Mouse (Mus musculus) E14TG2a.4 (cell line): Measurements from ENCODE around the gene Spsb3.

ENCODE experiments used
- H3K27me3 ChIP-seq: 2 replicates; pipeline ENCODE4 v1.6.1; 2014; ENCODE audit warnings: low read length, control low read depth; ENCODE audit not compliant: insufficient read depth
- H3K36me3 ChIP-seq: 2 replicates; pipeline ENCODE4 v1.6.1; 2014; ENCODE audit warnings: low read length, control low read depth; ENCODE audit not compliant: insufficient read depth
- H3K4me1 ChIP-seq: replicated peaks from 2 replicates; pipeline ENCODE4 v1.6.1; 2014; ENCODE audit warnings: low read depth, low read length, control low read depth
- H3K4me3 ChIP-seq: replicated peaks from 2 replicates; pipeline ENCODE4 v1.5.1; 2014; ENCODE audit warnings: mild to moderate bottlenecking, low read length
- H3K9me3 ChIP-seq: 2 replicates; pipeline ENCODE4 v1.6.1; 2014; ENCODE audit warnings: low read length, control low read depth
- CTCF ChIP-seq: conservative IDR thresholded peaks from 2 replicates; pipeline ENCODE4 v1.5.1; 2014; ENCODE audit warnings: low read length
- NANOG ChIP-seq: IDR thresholded peaks from 2 replicates; pipeline ENCODE4 v1.6.1; 2014; ENCODE audit warnings: borderline replicate concordance, low read length, mixed read lengths
- POU5F1 ChIP-seq: IDR thresholded peaks from 2 replicates; pipeline ENCODE4 v1.6.1; 2014; ENCODE audit warnings: low read length, borderline replicate concordance

Spsb3 gene

DNA sequence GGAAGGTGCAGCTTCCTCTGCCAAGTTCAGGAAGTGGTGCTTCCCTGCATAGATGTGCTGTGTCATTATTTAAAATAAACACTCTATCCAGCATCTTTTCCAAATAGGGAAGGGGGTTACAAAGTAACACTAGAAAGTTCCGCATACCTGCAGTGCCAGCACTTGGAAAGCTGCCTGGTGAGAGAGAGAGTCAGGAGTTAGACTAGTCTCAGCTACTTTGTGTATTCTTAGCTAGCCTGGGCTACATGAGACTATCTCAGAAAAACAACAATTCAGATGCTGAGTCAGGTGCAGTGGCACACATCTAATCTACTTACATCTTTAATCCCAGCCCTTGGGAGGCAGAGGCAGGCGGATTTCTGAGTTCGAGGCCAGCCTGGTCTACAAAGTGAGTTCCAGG lies 24.7 kb upstream of the Spsb3 start:
- H3K4me3 ChIP-seq: no peak overlapping the region
- no peaks in the 10 kb centered on the region for H3K9me3 ChIP-seq
- TF ChIP-seq NANOG: no peak
- TF ChIP-seq CTCF: no peak
- TF ChIP-seq POU5F1: no peak
- no peaks in the 10 kb centered on the region for H3K27me3 ChIP-seq
- peaks cover 26% of the 10 kb centered on the region for H3K4me1 ChIP-seq
- peaks cover 85% of the 10 kb centered on the region for H3K36me3 ChIP-seq

DNA sequence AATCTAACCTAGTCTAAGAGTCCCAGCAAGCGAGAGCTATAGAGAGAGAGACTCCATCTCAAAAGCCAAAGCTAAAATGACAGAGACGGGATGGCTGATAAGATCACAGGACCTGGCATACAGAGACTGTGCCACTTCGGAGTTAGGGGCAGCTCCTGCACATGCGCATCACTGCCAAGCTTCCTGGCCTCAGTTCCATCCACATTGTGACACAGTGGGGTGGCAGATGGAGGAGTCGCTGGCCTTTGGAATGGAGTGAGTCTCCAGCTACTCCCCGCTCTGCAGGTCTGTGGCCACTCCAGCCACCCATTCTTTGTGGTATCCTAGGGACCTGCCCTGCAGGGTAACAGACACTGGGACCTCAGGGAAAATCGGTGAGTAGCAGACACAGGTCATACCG lies 20.7 kb upstream of the Spsb3 start, which contains the start of gene Igfals:
TSS of gene Igfals (plus strand) at position 222 of the 400 bp plus-strand sequence.
- Histone ChIP-seq H3K4me3 (no peak within 1 kb of the TSS), H3K9me3 (no peaks in the 10 kb centered on the region), H3K4me1 (peaks cover 24% of the 10 kb centered on the region), H3K27me3 (no peaks in the 10 kb centered on the region), H3K36me3 (peaks cover 75% of the 10 kb centered on the region)
- TF ChIP-seq CTCF (no peak), NANOG (no peak), POU5F1 (no peak)

DNA sequence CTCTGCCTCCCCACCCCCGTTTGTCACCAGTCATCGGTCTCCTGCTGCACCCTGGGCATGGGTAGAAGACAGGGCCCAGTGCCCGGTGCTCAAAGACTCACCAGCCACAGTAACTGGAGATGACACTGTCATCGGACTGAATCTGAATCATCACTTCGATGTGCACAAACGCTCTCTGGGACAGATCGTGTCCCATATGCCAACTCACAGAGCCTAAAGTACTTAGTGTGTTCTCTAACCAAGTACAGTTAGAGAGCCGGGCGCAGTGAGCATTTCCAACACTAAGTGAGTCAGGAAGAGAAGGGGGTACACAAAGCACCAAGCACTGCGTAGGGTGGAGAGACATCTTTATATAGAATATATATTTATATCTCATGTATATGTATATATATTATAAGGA lies 18.5 kb upstream of the Spsb3 start:
- peaks cover 43% of the 10 kb centered on the region for H3K4me1 ChIP-seq
- H3K36me3 ChIP-seq: peaks cover 54% of the 10 kb centered on the region
- H3K27me3 ChIP-seq: no peaks in the 10 kb centered on the region
- H3K9me3 ChIP-seq: no peaks in the 10 kb centered on the region
- no peak for TF ChIP-seq CTCF
- no peak for TF ChIP-seq POU5F1
- no peak for TF ChIP-seq NANOG
- no peak overlapping the region for H3K4me3 ChIP-seq

DNA sequence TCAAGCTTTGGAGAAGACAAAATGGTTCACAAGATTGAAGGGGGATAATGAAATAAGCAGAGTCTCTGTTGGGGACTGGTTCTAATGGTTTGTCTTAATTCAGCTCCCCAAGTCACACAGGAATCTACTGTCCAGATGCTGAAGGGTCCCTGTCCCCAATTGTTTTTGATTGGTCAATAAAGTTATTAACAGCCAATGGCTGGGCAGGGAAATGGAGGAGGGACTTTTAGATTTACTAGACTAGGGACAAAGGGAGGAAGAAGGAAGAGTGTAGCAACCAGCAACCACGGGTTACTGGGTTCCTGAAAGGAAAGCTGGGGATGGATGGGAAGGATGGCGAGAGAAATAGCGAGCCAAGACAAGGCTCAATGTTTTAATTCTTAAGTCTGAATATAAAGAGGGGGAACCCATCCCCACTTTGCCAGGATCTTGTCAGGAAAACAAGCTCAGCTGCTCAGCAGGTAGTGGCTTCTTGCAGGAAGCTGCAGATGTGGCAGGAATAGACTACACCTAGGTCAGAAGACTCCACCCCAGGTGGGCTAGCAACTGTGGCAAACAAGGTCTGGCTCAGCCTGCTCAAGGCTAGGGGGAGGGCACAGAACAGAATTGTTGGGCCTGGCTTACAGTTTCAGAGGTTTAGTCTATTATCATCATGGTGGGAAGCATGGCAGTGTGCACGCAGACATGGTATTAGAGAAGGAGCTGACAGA lies 12.6 kb upstream of the Spsb3 start:
- H3K4me3 ChIP-seq: peak overlapping the region; percentile 52
- H3K36me3 ChIP-seq: peaks cover 6% of the 10 kb centered on the region; the same call in 1 of the 2 replicates
- no peaks in the 10 kb centered on the region for H3K27me3 ChIP-seq
- H3K4me1 ChIP-seq: peaks cover 84% of the 10 kb centered on the region
- no peaks in the 10 kb centered on the region for H3K9me3 ChIP-seq
- no peak for TF ChIP-seq POU5F1
- TF ChIP-seq CTCF: no peak
- TF ChIP-seq NANOG: no peak

GRCm38 (mm10) chr17:24874405-24874745 lies 12.1 kb upstream of the Spsb3 start:
- TF ChIP-seq CTCF (no peak), POU5F1 (0 out of 2 replicates have a peak, but pooled peaks have one; percentile 34), NANOG (no peak; the same call in 1 of the 2 replicates)
- Histone ChIP-seq H3K27me3 (no peaks in the 10 kb centered on the region), H3K4me1 (peaks cover 84% of the 10 kb centered on the region), H3K4me3 (peak overlapping the region; percentile 52), H3K36me3 (peaks cover 3% of the 10 kb centered on the region; the same call in 1 of the 2 replicates), H3K9me3 (no peaks in the 10 kb centered on the region)

- Histone ChIP-seq H3K4me3 (peak overlapping the region; percentile 32; the same call in 1 of the 2 replicates), H3K27me3 (no peaks in the 10 kb centered on the region), H3K4me1 (peaks cover 86% of the 10 kb centered on the region), H3K9me3 (no peaks in the 10 kb centered on the region), H3K36me3 (no peaks in the 10 kb centered on the region)
- TF ChIP-seq NANOG (no peak), POU5F1 (no peak), CTCF (no peak)
These were observed 11.5 kb upstream of the Spsb3 start for GRCm38 (mm10) chr17:24874989-24875388.

DNA sequence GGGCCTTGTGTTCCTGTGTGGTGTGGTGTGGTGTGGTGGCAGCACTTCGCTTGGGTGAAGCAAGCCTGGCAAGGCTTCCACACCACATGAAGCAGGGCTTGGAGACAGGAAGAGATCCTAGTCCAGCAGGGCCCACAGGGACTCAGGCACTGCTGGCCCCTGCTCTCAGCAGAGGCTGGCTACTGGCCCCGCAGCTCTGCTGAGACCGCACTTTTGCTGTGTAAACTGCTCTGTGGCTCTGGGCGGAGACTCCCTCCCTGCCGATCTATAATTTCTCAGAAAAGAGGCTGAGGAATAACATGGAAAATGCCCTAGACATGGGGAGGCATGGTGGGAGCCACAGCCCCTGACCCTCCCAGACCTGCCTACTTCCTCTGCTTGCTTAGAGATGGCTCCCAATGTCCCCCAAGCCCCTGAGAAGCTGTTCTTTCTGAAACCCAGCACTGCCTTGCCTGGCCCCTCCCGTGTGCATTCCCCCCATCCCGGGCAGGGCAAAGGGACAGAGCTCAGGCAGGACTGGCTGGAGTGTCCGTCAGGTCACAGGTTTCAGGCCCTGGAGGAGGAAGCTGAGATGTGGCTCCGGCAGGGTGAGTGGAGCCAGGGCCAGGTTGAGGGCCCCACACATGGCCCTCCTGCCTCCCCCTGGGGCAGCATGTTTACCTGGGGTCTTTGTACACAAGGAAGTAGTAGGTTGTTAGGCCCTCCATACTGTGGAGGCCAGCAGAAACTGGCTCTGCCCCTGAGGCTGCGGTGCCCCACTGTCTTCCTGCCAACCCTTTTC lies 8.9 kb upstream of the Spsb3 start:
- peak overlapping the region; percentile 70 for H3K4me3 ChIP-seq
- H3K4me1 ChIP-seq: peaks cover 96% of the 10 kb centered on the region
- peaks cover 12% of the 10 kb centered on the region for H3K36me3 ChIP-seq
- H3K27me3 ChIP-seq: no peaks in the 10 kb centered on the region
- no peaks in the 10 kb centered on the region for H3K9me3 ChIP-seq
- TF ChIP-seq CTCF: no peak
- TF ChIP-seq POU5F1: no peak
- TF ChIP-seq NANOG: no peak

- Histone ChIP-seq H3K36me3 (peaks cover 17% of the 10 kb centered on the region), H3K4me3 (peak overlapping the region; percentile 70), H3K9me3 (no peaks in the 10 kb centered on the region), H3K4me1 (peaks cover 96% of the 10 kb centered on the region), H3K27me3 (no peaks in the 10 kb centered on the region)
- no peak for TF ChIP-seq CTCF
- TF ChIP-seq POU5F1: no peak
These were observed 8.4 kb upstream of the Spsb3 start for GRCm38 (mm10) chr17:24878117-24878397.

DNA sequence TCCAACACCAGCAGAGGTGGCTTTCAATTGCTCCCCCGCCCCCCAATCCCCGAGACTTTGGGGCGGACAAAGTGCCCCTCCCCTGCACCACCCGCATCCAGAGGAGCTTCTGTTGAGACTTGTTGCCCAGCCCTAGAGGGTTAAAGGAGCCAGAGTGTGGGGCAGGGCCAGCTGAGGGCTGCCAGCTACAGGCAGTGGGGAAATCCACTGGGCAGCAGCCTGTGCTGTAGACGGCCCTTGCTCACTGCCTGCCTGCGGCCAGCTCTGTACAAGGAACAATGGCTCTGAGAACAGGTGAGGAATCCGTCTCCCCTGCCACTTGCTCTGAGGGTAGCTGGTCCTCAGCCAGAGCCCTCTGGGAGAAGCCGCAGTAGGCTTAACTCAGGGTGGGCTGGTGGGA lies 7.9 kb upstream of the Spsb3 start:
- Histone ChIP-seq H3K4me3 (peak overlapping the region; percentile 70), H3K27me3 (no peaks in the 10 kb centered on the region), H3K36me3 (peaks cover 22% of the 10 kb centered on the region), H3K4me1 (peaks cover 97% of the 10 kb centered on the region), H3K9me3 (no peaks in the 10 kb centered on the region)
- no peak for TF ChIP-seq NANOG
- TF ChIP-seq CTCF: no peak
- TF ChIP-seq POU5F1: no peak
